Mouse (Mus musculus) ES-E14 (cell line): ENCODE data around the gene Apobr. TPM values are rescaled to one million over a fixed set of nuclear protein-coding genes. Genes with fewer than 3 reads are reported as not detected.

ENCODE experiments used
- DNase-seq: peaks from one replicate; pipeline ENCODE4 v3.0.0-alpha.2; 2013; ENCODE audit warnings: low read depth, low spot score
- H3K27ac ChIP-seq: 2 replicates; pipeline ENCODE4 v1.5.1; 2012; ENCODE audit warnings: low read depth, mild to moderate bottlenecking, low read length, moderate library complexity, mixed read lengths; ENCODE audit not compliant: poor library complexity, insufficient read depth, severe bottlenecking
- H3K36me3 ChIP-seq: 2 replicates; pipeline ENCODE4 v1.6.1; 2012; ENCODE audit warnings: mild to moderate bottlenecking, low read length, moderate library complexity, mixed read lengths; ENCODE audit not compliant: control insufficient read depth, poor library complexity, insufficient read depth, severe bottlenecking
- H3K4me1 ChIP-seq, 2 experiments: fragments of 150-350 bp in 1 of 2; sonication (generic) in 1 of 2; 2 replicates each; pipeline ENCODE4 v1.6.1; 2012; ENCODE audit warnings: low read length in 2 of 2, mild to moderate bottlenecking in 1 of 2, mixed read lengths in 1 of 2; ENCODE audit not compliant: control insufficient read depth in 2 of 2, insufficient read depth in 2 of 2, poor library complexity in 1 of 2
- H3K4me3 ChIP-seq, 2 experiments: fragments of 150-350 bp in 1 of 2; sonication (generic) in 1 of 2; 2 replicates each; pipeline ENCODE4 v1.5.1; 2012; ENCODE audit warnings: low read length in 2 of 2, low read depth in 1 of 2, mild to moderate bottlenecking in 1 of 2, mixed read lengths in 1 of 2; ENCODE audit not compliant: insufficient read depth in 1 of 2, poor library complexity in 1 of 2, severe bottlenecking in 1 of 2
- H3K9ac ChIP-seq: 2 replicates; pipeline ENCODE4 v1.6.1; 2012; ENCODE audit warnings: low read depth, mild to moderate bottlenecking, low read length, mixed read lengths; ENCODE audit not compliant: poor library complexity, insufficient read depth, severe bottlenecking
- H3K9me3 ChIP-seq: fragments of 150-350 bp; sonication (generic); 2 replicates; pipeline ENCODE4 v1.6.1; 2012; ENCODE audit warnings: low read depth, mild to moderate bottlenecking, low read length; ENCODE audit not compliant: control insufficient read depth, insufficient read depth
- ZC3H11A ChIP-seq: IDR thresholded peaks from 2 replicates; pipeline ENCODE4 v1.6.1; 2012; ENCODE audit warnings: low read depth, mild to moderate bottlenecking, inconsistent platforms, low read length, borderline replicate concordance
- ZNF384 ChIP-seq: IDR thresholded peaks from 2 replicates; pipeline ENCODE4 v1.6.1; 2012; ENCODE audit warnings: low read depth, low read length, inconsistent platforms
- in situ Hi-C, 2 experiments: fragments of 600-800 bp; cut with MboI; formaldehyde crosslinking; loops; one replicate each; pipeline ENCODE4 v1.15.1; 2025; ENCODE audit warnings: low sequenced_read_pairs in 2 of 2, inconsistent platforms in 1 of 2; ENCODE audit not compliant: unreplicated experiment in 2 of 2
- total RNA-seq: library from RNA; depleted of rRNA; stranded (reverse); fragments of 300-350 nt; gene quantifications from 2 replicates; pipeline ENCODE4 v1.2.3, GENCODE M21; 2012; rRNA removed

Apobr gene
- total RNA-seq, 1 experiment, result 2.6 TPM

GRCm38 (mm10) chr7:126636733-126637520 lies 52.2 kb downstream of the Apobr start:
- peaks cover 5 to 11% of the 10 kb centered on the region in 2 experiments; a peak in 2 of 4 replicates for H3K4me1 ChIP-seq
- H3K27ac ChIP-seq, result no peak overlapping the region
- H3K9ac ChIP-seq, result no peak overlapping the region
- in situ Hi-C loops, result no loop called here
- peak; percentile 35; the same call in 1 of the 2 replicates for TF ChIP-seq ZC3H11A
- no peak for TF ChIP-seq ZNF384
- H3K9me3 ChIP-seq, result no peaks in the 10 kb centered on the region
- H3K4me3 ChIP-seq, result no peak overlapping the region
- no peak for DNase-seq
- no peaks in the 10 kb centered on the region for H3K36me3 ChIP-seq

Other genes with a start within 250 kb of the Apobr start
- 8.0 and 14.8 TPM in 2 replicates for gene Lat, start 215.4 kb upstream of the Apobr start, total RNA-seq
- 238 and 481 TPM in 2 replicates for gene Spns1, start 207.5 kb upstream of the Apobr start, total RNA-seq
- 31.7 and 45.6 TPM in 2 replicates for gene Nfatc2ip, start 188.2 kb upstream of the Apobr start, total RNA-seq
- gene Cd19, start 170.1 kb upstream of the Apobr start, total RNA-seq, result 0.16 and 0.49 TPM in 2 replicates
- gene Rabep2, start 156.2 kb upstream of the Apobr start, total RNA-seq, result 22.1 and 27.8 TPM in 2 replicates
- gene Atp2a1, start 121.8 kb upstream of the Apobr start, total RNA-seq, result 0.11 and 0.27 TPM in 2 replicates
- 20.3 and 22.5 TPM in 2 replicates for gene Sh2b1, start 109.5 kb upstream of the Apobr start, total RNA-seq
- gene Tufm, start 97.6 kb upstream of the Apobr start, total RNA-seq, result 125 and 133 TPM in 2 replicates
- 72.3 and 80.1 TPM in 2 replicates for gene Atxn2l, start 81.5 kb upstream of the Apobr start, total RNA-seq
- 257 and 289 TPM in 2 replicates for gene Eif3c, start 18.5 kb upstream of the Apobr start, total RNA-seq
- gene Cln3, start 875 bp downstream of the Apobr start, total RNA-seq, result 35.1 and 61.6 TPM in 2 replicates
- not detected in 2 replicates for gene Il27, start 10.0 kb downstream of the Apobr start, total RNA-seq
- gene Nupr1, start 45.9 kb downstream of the Apobr start, total RNA-seq, result 16.4 and 20.4 TPM in 2 replicates
- gene Sgf29, start 64.4 kb downstream of the Apobr start, total RNA-seq, result 35.8 and 55.3 TPM in 2 replicates
- gene Sult1a1, start 91.5 kb downstream of the Apobr start, total RNA-seq, result 0.22 TPM in 1 of 2 replicates, not detected in the other
- 187 and 246 TPM in 2 replicates for gene Bola2, start 110.5 kb downstream of the Apobr start, total RNA-seq
- gene Slx1b, start 110.8 kb downstream of the Apobr start, total RNA-seq, result 22.3 and 27.7 TPM in 2 replicates
- gene Coro1a, start 122.8 kb downstream of the Apobr start, total RNA-seq, result 4.1 and 10.3 TPM in 2 replicates
- gene Mapk3, start 174.7 kb downstream of the Apobr start, total RNA-seq, result 31.1 and 42.1 TPM in 2 replicates
- gene Gdpd3, start 181.4 kb downstream of the Apobr start, total RNA-seq, result 4.0 and 5.9 TPM in 2 replicates
- gene Ypel3, start 192.0 kb downstream of the Apobr start, total RNA-seq, result 19.4 and 20.8 TPM in 2 replicates
- gene Tbx6, start 196.5 kb downstream of the Apobr start, total RNA-seq, result 0.89 and 1.7 TPM in 2 replicates
- 260 and 291 TPM in 2 replicates for gene Ppp4c, start 207.6 kb downstream of the Apobr start, total RNA-seq
- 1.9 and 2.5 TPM in 2 replicates for gene Fam57b, start 212.7 kb downstream of the Apobr start, total RNA-seq
- gene 4930451I11Rik, start 246.7 kb downstream of the Apobr start, total RNA-seq, result not detected in 2 replicates